Mouse (Mus musculus) liver, adult 2 months (tissue): ENCODE measurements around the gene Sertad2.

Source experiments
- CTCF ChIP-seq: fragments of 200-500 bp; IDR thresholded peaks from 2 replicates; pipeline ENCODE4 v1.5.1; 2011; ENCODE audit warnings: low read depth, low read length, control low read depth
- POLR2A ChIP-seq: fragments of 200-500 bp; IDR thresholded peaks from 2 replicates; pipeline ENCODE4 v1.6.1; 2011; ENCODE audit warnings: low read length, control low read depth; ENCODE audit not compliant: insufficient read depth; ENCODE audit errors: extremely low read depth

GRCm38 (mm10) chr11:20544801-20545515, 1.9 kb downstream of the Sertad2 start:
- no peak for TF ChIP-seq CTCF
- no peak for TF ChIP-seq POLR2A
